Mouse (Mus musculus) C2C12 (cell line): Measurements from ENCODE around the gene Rnase12.

Experiments
- CTCF ChIP-seq: IDR thresholded peaks from one replicate; pipeline ENCODE4 v1.5.1; 2011; ENCODE audit not compliant: control insufficient read depth, insufficient read depth, insufficient read length
- USF1 ChIP-seq: IDR thresholded peaks from one replicate; pipeline ENCODE4 v1.6.1; 2011; ENCODE audit warnings: low read depth, mild to moderate bottlenecking, control low read depth, moderate library complexity

GRCm38 (mm10) chr14:51036214-51036613, 21.2 kb downstream of the Rnase12 start:
- TF ChIP-seq CTCF (no peak), USF1 (no peak)
